Mouse (Mus musculus) heart, adult 2 months (tissue): Measurements from ENCODE around the gene Gpr157. TPM values are rescaled to one million over a fixed set of nuclear protein-coding genes. Genes with fewer than 3 reads are reported as not detected.

Experiments
- DNase-seq, 2 experiments: peaks; one replicate each; pipeline ENCODE4 v3.0.0; 2021
- H3K27ac ChIP-seq: fragments of 200-600 bp; 2 replicates; pipeline ENCODE4 v1.8.1; 2022
- H3K27me3 ChIP-seq: fragments of 200-500 bp; 2 replicates; pipeline ENCODE4 v1.6.1; 2012; ENCODE audit warnings: mild to moderate bottlenecking, low read length, inconsistent platforms, mixed read lengths; ENCODE audit not compliant: control insufficient read depth, insufficient read depth
- H3K36me3 ChIP-seq: fragments of 200-500 bp; 2 replicates; pipeline ENCODE4 v1.6.1; 2012; ENCODE audit warnings: low read length, inconsistent platforms; ENCODE audit not compliant: control insufficient read depth, insufficient read depth
- H3K4me1 ChIP-seq: fragments of 200-500 bp; 2 replicates; pipeline ENCODE4 v1.6.1; 2011; ENCODE audit warnings: low read length; ENCODE audit not compliant: control insufficient read depth, insufficient read depth
- H3K4me3 ChIP-seq: fragments of 200-600 bp; 2 replicates; pipeline ENCODE4 v1.8.1; 2022
- H3K79me2 ChIP-seq: fragments of 200-500 bp; replicated peaks from 2 replicates; pipeline ENCODE4 v1.6.1; 2012; ENCODE audit warnings: mild to moderate bottlenecking, inconsistent platforms, low read length, moderate library complexity, mixed read lengths; ENCODE audit not compliant: control insufficient read depth, insufficient read depth
- H3K9ac ChIP-seq: fragments of 200-500 bp; 2 replicates; pipeline ENCODE4 v1.6.1; 2012; ENCODE audit warnings: low read depth, mild to moderate bottlenecking, control low read depth, inconsistent platforms, low read length, mixed read lengths
- CTCF ChIP-seq: fragments of 200-600 bp; IDR thresholded peaks from 2 replicates; pipeline ENCODE4 v1.8.1; 2022; ENCODE audit warnings: antibody characterized with exemption, mild to moderate bottlenecking, moderate library complexity
- EP300 ChIP-seq: fragments of 200-500 bp; IDR thresholded peaks from 2 replicates; pipeline ENCODE4 v1.6.1; 2011; ENCODE audit warnings: low read depth, low read length, control low read depth; ENCODE audit not compliant: insufficient read depth
- POLR2A ChIP-seq: fragments of 200-500 bp; IDR thresholded peaks from 2 replicates; pipeline ENCODE4 v1.6.1; 2011; ENCODE audit warnings: mild to moderate bottlenecking, low read depth, low read length, control low read depth; ENCODE audit not compliant: insufficient read depth
- WGBS: fragments of 180-500 bp; shearing (Covaris S2); methylation state at CpG from one replicate; pipeline ENCODE4 v1.1.7; 2018; 5-methylcytosine and 5-hydroxymethylcytosine counted together
- intact Hi-C: fragments of 180-260 bp; cut with DNase I; formaldehyde crosslinking; loops from one replicate; pipeline ENCODE4 v1.15.1; 2025
- polyA plus RNA-seq: library from polyadenylated mRNA; depleted of rRNA; stranded (reverse); fragments of >200 nt; gene quantifications from 2 replicates; pipeline ENCODE4 v1.2.3, GENCODE M21; 2012
- total RNA-seq, 2 experiments: library from RNA; stranded (reverse); gene quantifications; 2 replicates each; pipeline ENCODE4 v1.2.3; 2021

Gene Gpr157
- total and polyA plus RNA-seq, 3 experiments, result 21.8 to 42.4 (median 34.2) TPM

GRCm38 (mm10) chr4:150061432-150062225, 25.5 kb upstream of the Gpr157 start:
- no peak overlapping the region for H3K27ac ChIP-seq
- intact Hi-C loops, result no loop called here
- TF ChIP-seq CTCF (no peak), EP300 (no peak), POLR2A (no peak)
- DNase-seq, result no peak
- no peaks in the 10 kb centered on the region for H3K36me3 ChIP-seq
- no peaks in the 10 kb centered on the region for H3K4me1 ChIP-seq
- WGBS, result 80% methylated on average over 16 of the region's 16 CpGs
- no peak overlapping the region for H3K4me3 ChIP-seq
- H3K27me3 ChIP-seq, result no peaks in the 10 kb centered on the region
- no peaks in the 10 kb centered on the region for H3K79me2 ChIP-seq
- H3K9ac ChIP-seq, result no peak overlapping the region

GRCm38 (mm10) chr4:150066706-150067323, 20.4 kb upstream of the Gpr157 start:
- WGBS, result 81% methylated on average over 17 of the region's 17 CpGs

GRCm38 (mm10) chr4:150068216-150068615, 18.9 kb upstream of the Gpr157 start:
- TF ChIP-seq CTCF (no peak), POLR2A (no peak), EP300 (no peak)
- DNase-seq, result no peak
- no peak overlapping the region for H3K4me3 ChIP-seq
- no peak overlapping the region for H3K27ac ChIP-seq
- 68% methylated on average over 12 of the region's 12 CpGs for WGBS
- intact Hi-C loops, result no loop called here
- no peaks in the 10 kb centered on the region for H3K27me3 ChIP-seq
- no peak overlapping the region for H3K9ac ChIP-seq
- H3K4me1 ChIP-seq, result no peaks in the 10 kb centered on the region
- no peaks in the 10 kb centered on the region for H3K79me2 ChIP-seq
- no peaks in the 10 kb centered on the region for H3K36me3 ChIP-seq

More at GRCm38 (mm10) chr4:150066706-150067323, 20.4 kb upstream of the Gpr157 start:
- H3K27ac ChIP-seq, result no peak overlapping the region
- intact Hi-C loops, result no loop called here
- no peak overlapping the region for H3K4me3 ChIP-seq
- no peaks in the 10 kb centered on the region for H3K79me2 ChIP-seq
- DNase-seq, result no peak
- H3K27me3 ChIP-seq, result no peaks in the 10 kb centered on the region
- TF ChIP-seq CTCF (no peak), EP300 (no peak), POLR2A (no peak)
- H3K9ac ChIP-seq, result no peak overlapping the region
- no peaks in the 10 kb centered on the region for H3K4me1 ChIP-seq
- H3K36me3 ChIP-seq, result no peaks in the 10 kb centered on the region

- intact Hi-C loops, result no loop called here
- Histone ChIP-seq H3K79me2 (no peaks in the 10 kb centered on the region), H3K4me3 (no peak overlapping the region), H3K27me3 (no peaks in the 10 kb centered on the region), H3K27ac (no peak overlapping the region), H3K9ac (no peak overlapping the region), H3K36me3 (no peaks in the 10 kb centered on the region), H3K4me1 (no peaks in the 10 kb centered on the region)
- DNase-seq, result no peak
- TF ChIP-seq POLR2A (no peak), CTCF (no peak), EP300 (no peak)
- WGBS, result 56% methylated on average over 8 of the region's 8 CpGs
Observed at GRCm38 (mm10) chr4:150070136-150070535, 17.0 kb upstream of the Gpr157 start.

DNA sequence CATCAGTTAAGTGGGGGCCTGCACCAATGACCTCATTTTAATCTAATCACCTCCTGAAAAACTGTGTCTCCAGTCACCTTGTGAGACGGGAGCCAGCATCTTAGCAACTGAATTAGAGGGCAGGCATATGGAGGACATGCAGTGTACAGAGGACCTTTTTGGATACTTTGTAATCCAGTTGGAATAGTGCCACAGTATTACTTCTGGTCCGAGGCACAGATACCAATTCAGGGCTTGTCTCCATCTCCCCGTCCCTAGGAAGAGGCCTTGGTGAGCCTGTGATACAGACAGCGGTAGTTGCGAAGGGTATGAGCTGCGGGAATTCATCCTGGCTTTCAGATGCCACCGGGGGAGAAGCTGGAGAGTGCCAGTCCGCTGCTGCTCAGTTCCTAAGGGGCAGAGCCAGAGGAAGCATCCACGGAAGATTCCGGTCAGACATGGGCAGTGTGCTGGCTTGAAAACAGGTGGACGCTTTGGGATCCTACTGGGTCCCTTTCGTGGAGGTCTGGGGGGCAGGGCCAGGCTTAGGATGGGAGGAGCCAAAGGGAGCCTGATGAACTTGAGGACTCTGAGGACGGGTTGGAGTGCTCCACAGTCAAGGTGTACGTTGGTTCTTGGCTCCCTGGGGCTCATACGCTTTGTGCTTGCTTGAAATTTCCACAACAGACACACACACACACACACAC, 14.6 kb upstream of the Gpr157 start:
- Histone ChIP-seq H3K36me3 (no peaks in the 10 kb centered on the region), H3K4me1 (no peaks in the 10 kb centered on the region), H3K79me2 (no peaks in the 10 kb centered on the region), H3K9ac (no peak overlapping the region), H3K4me3 (no peak overlapping the region), H3K27me3 (no peaks in the 10 kb centered on the region), H3K27ac (no peak overlapping the region)
- intact Hi-C loops, result loop anchor here (1.0 kb wide), 1 partner anchor 37 kb away; no protein-coding TSS in a partner anchor
- TF ChIP-seq CTCF (no peak), EP300 (no peak), POLR2A (no peak)
- no peak for DNase-seq
- WGBS, result 58% methylated on average over 15 of the region's 15 CpGs

DNA sequence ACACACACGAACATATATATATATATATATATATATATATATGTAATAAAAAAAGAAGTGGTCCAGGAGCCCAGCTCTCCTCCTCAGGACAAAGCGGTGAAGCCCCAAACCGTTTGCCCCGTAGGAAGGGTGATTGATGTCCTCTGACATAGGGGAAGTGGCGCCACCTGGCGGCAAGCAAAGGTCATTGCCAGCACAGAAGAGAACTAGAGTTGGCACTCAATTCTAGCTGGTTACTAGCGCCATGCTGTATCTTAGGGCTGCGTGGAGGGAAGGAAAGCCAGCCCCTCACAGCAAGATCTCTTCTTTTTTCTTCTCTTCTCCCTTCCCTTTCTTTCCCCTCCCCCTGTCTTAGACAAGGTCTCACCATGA, 14.1 kb upstream of the Gpr157 start:
- peak; percentile 43 to 65 for DNase-seq
- Histone ChIP-seq H3K9ac (no peak overlapping the region), H3K79me2 (no peaks in the 10 kb centered on the region), H3K27ac (no peak overlapping the region), H3K27me3 (no peaks in the 10 kb centered on the region), H3K4me1 (no peaks in the 10 kb centered on the region), H3K36me3 (no peaks in the 10 kb centered on the region), H3K4me3 (no peak overlapping the region)
- intact Hi-C loops, result loop anchor here (1.0 kb wide), 1 partner anchor 38 kb away; no protein-coding TSS in a partner anchor
- WGBS, result 10% methylated on average over 8 of the region's 8 CpGs
- TF ChIP-seq POLR2A, result no peak
- no peak for TF ChIP-seq EP300
- TF ChIP-seq CTCF, result peak; percentile 78
